Mouse (Mus musculus): ENCODE measurements around the gene Rpl28. TPM values are rescaled to one million over a fixed set of nuclear protein-coding genes. Genes with fewer than 3 reads are reported as not detected.
A peak's percentile ranks its signal among the peaks of the same experiment; 100 is the strongest.
"Not testable (repeated sequence)": the region's sequence is repeated elsewhere in the genome, so short reads cannot be mapped to it uniquely, and the experiment has no call there.

The Rpl28 gene
- polyA plus RNA-seq, 1 experiment from 2014 or later = 284 TPM

DNA sequence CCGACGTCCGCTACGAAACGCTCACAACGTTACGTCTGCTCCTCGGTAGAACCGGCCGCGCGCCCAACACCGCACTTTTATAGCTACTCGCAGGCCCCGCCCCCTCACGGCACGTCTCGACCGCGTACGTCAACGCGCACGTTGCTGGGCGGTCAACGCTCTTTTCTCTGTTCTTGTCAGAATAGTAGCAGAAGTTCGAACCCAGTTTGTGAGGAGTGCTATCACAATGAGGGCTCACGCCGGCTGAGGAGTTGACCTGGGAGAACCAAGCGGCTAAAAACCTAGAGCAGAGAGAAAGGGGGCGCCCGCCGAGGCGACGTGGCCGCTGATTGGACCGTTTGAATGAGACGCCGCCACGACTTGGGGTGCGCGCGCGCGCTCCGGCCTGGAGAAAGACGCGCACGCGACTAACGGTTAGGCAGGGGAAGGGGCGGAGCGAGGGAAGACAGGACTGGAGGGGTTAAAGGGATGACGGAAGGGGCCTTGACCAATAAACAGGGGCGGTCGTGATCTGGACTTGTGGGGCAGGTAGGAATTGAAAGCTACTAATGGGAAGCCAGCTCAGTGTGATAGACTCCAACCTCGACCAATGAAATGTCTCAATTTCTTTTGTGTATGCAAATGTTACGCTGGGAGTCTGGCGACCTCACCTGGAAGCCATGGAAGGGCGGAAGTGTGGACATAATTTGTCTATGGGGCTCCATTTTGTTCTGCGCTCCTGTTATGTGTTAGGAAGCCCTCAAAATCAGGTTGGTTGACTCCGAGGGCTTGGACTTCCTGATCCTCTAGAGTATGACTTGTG lies 19.8 kb downstream of the Rpl28 start, which contains the start of gene Ube2s:
Gene Ube2s (minus strand): TSS at position 288 of the 802 bp plus-strand sequence.
- Histone ChIP-seq H3K9ac (peak within 1 kb of the TSS; percentile 100), H3K4me1 (replicated peaks) (peaks cover 29% of the 10 kb centered on the region), H3K36me3 (peaks cover 32% of the 10 kb centered on the region), H3K4me2 (peak within 1 kb of the TSS; percentile 77), H3K27me3 (replicated peaks) (no peaks in the 10 kb centered on the region), H3K9me3 (replicated peaks) (no peaks in the 10 kb centered on the region), H3K27ac (ENCODE audit: poor library complexity, severe bottlenecking) (peak within 1 kb of the TSS; percentile 87), H3K4me3 (peak within 1 kb of the TSS; percentile 100)
- under 1% methylated on average over 62 of the region's 62 CpGs for WGBS
- ATAC-seq (ENCODE audit: insufficient number of reproducible peaks, low FRiP score) = peak; percentile 99

DNA sequence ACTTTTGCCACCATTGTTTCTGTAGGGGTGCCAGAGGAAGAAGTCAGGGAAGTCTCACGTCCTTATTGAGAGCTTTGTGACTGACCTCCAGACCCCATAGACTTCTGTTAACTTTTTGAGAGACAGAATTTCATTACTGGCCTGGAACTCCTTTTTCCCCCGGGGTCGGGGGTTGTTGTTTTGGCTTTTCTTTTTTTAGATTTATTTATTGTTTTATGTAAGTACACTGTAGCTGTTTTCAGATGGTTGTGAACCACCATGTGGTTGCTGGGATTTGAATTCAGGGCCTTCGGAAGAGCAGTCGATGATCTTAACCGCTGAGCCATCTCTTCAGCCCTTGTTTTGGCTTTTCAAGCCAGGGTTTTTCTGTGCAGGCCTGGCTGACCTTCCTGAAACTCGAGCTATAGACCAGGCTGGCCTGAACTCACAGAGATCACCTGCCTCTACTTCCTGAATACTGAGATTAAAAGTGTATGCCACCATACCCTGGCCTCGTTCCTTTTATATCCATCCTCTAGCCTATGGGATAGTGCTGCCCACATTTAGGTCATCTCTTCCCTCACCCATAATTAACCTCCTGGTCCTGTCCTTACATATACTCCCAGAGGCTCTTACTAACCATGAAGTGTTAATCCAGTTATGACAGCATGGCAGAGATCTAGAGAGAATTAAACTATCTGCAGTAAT lies 20.6 kb downstream of the Rpl28 start:
- no peaks in the 10 kb centered on the region for H3K27me3 ChIP-seq (replicated peaks)
- H3K27ac ChIP-seq (ENCODE audit: poor library complexity, severe bottlenecking) = peak overlapping the region; percentile 78
- H3K9ac ChIP-seq = no peak overlapping the region
- H3K4me2 ChIP-seq = peak overlapping the region; percentile 69
- H3K9me3 ChIP-seq (replicated peaks) = no peaks in the 10 kb centered on the region
- WGBS = 25% methylated on average over 8 of the region's 8 CpGs
- H3K36me3 ChIP-seq = peaks cover 28% of the 10 kb centered on the region
- no peak for ATAC-seq (ENCODE audit: insufficient number of reproducible peaks, low FRiP score)
- H3K4me1 ChIP-seq (replicated peaks) = peaks cover 29% of the 10 kb centered on the region
- peak overlapping the region; percentile 100 for H3K4me3 ChIP-seq

DNA sequence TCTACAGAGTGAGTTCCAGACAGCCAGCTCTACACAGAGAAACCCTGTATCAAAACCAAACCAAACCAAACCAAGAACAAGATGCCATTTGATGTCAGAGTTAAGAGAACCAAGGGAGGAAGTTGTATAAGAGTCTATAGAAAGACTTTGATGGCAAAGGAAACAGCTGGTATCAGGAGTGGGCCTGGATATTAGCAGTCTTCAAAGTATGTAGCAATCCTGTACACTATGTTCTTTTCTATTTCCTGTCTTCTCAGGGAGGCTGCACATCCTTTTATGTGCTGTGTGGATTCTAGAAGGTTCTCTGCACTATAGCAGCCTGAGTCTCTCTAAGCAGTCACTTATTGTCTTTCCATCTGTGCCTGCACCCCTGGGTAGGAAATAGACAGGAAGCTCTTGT lies 23.9 kb downstream of the Rpl28 start:
- no peaks in the 10 kb centered on the region for H3K36me3 ChIP-seq
- H3K27me3 ChIP-seq (replicated peaks) = no peaks in the 10 kb centered on the region
- no peak overlapping the region for H3K4me3 ChIP-seq
- H3K4me1 ChIP-seq (replicated peaks) = peaks cover 8% of the 10 kb centered on the region
- H3K4me2 ChIP-seq = no peak overlapping the region
- no peak overlapping the region for H3K9ac ChIP-seq
- no peak for ATAC-seq (ENCODE audit: insufficient number of reproducible peaks, low FRiP score)
- no peak overlapping the region for H3K27ac ChIP-seq (ENCODE audit: poor library complexity, severe bottlenecking)
- no peaks in the 10 kb centered on the region for H3K9me3 ChIP-seq (replicated peaks)

DNA sequence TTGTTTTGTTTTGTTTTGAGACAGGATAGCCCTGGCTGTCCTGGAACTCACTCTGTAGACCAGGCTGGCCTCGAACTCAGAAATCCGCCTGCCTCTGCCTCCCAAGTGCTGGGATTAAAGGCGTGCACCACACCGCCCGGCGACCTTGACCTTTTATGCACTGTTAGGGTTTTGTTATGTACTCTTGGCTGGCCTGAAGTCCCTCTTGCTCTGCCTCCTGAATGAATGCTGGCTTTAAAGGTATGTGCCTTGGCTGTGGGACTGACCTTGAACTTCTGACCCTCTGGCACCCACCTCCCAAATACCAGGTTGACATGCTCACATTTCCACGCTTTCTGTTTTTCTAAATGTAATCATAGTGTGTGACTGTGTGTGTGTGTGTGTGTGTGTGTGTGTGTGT lies 28.3 kb downstream of the Rpl28 start:
- not testable (repeated sequence) for ATAC-seq (ENCODE audit: insufficient number of reproducible peaks, low FRiP score); H3K9me3 ChIP-seq (replicated peaks); H3K4me2 ChIP-seq; H3K9ac ChIP-seq; H3K27ac ChIP-seq (ENCODE audit: poor library complexity, severe bottlenecking); H3K27me3 ChIP-seq (replicated peaks); H3K4me3 ChIP-seq; H3K36me3 ChIP-seq
- WGBS = 84% methylated on average over 7 of the region's 7 CpGs
- H3K4me1 ChIP-seq (replicated peaks) = peaks cover 16% of the 10 kb centered on the region; the same call in 1 of the 2 replicates

- H3K27ac ChIP-seq (ENCODE audit: poor library complexity, severe bottlenecking) = no peak overlapping the region
- ATAC-seq (ENCODE audit: insufficient number of reproducible peaks, low FRiP score) = no peak
Measured at GRCm38 (mm10) chr7:4821690-4822089, 29.0 kb downstream of the Rpl28 start.

DNA sequence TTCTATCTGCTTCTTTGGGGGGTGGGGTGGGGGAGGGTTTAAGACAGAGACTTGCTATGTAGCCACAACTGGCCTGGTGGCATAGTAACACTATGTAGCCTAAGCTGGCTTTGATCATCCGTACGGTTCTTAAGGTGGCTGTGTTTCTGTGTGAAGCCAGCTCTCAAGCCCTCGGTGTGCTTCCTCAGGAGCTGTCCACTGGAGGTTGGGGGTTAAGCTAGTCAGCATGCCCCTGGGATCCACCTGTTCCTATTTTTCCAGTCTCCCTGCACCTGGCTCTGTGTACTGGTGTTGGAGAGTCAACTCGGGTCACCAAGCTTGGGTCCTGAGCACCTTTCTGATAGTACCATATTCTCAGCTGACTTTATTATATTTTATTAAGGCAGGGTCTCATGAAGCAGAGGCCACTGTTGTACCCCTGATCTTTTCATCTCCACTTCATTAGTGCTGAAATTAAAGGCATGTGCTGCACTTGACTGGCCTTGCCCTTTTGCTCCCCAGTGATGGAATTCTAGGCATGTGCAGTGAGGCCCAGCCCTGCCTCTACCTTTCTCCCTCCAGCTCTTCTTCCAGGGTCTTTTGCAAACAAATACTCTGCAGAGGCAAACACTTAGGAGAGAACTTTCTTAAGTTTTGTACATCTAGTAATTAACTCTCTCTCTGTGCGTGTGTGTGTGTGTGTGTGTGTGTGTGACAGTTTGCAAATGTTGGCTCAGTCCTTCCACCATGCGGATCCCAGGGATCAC lies 29.7 kb downstream of the Rpl28 start:
- Histone ChIP-seq H3K9ac (no peak overlapping the region), H3K4me3 (no peak overlapping the region), H3K27ac (ENCODE audit: poor library complexity, severe bottlenecking) (no peak overlapping the region), H3K4me1 (replicated peaks) (peaks cover 16% of the 10 kb centered on the region; the same call in 1 of the 2 replicates), H3K9me3 (replicated peaks) (no peaks in the 10 kb centered on the region), H3K27me3 (replicated peaks) (peaks cover 3% of the 10 kb centered on the region; the same call in 1 of the 2 replicates), H3K4me2 (no peak overlapping the region), H3K36me3 (no peaks in the 10 kb centered on the region)
- no peak for ATAC-seq (ENCODE audit: insufficient number of reproducible peaks, low FRiP score)
- WGBS = 62% methylated on average over 6 of the region's 6 CpGs

More at GRCm38 (mm10) chr7:4821690-4822089, 29.0 kb downstream of the Rpl28 start:
- Histone ChIP-seq H3K4me2 (no peak overlapping the region), H3K36me3 (no peaks in the 10 kb centered on the region), H3K4me3 (no peak overlapping the region), H3K9ac (no peak overlapping the region), H3K27me3 (replicated peaks) (peaks cover 3% of the 10 kb centered on the region; the same call in 1 of the 2 replicates), H3K9me3 (replicated peaks) (no peaks in the 10 kb centered on the region), H3K4me1 (replicated peaks) (peaks cover 16% of the 10 kb centered on the region; the same call in 1 of the 2 replicates)
- 79% methylated on average over 4 of the region's 4 CpGs for WGBS

GRCm38 (mm10) chr7:4825365-4825764 lies 32.7 kb downstream of the Rpl28 start:
- no peak for ATAC-seq (ENCODE audit: insufficient number of reproducible peaks, low FRiP score)
- Histone ChIP-seq H3K9ac (no peak overlapping the region), H3K27ac (ENCODE audit: poor library complexity, severe bottlenecking) (no peak overlapping the region), H3K4me1 (replicated peaks) (peaks cover 16% of the 10 kb centered on the region; the same call in 1 of the 2 replicates), H3K4me2 (no peak overlapping the region), H3K36me3 (no peaks in the 10 kb centered on the region), H3K9me3 (replicated peaks) (no peaks in the 10 kb centered on the region), H3K27me3 (replicated peaks) (peaks cover 17% of the 10 kb centered on the region), H3K4me3 (no peak overlapping the region)
- WGBS = 46% methylated on average over 4 of the region's 4 CpGs

GRCm38 (mm10) chr7:4830476-4830875 lies 37.8 kb downstream of the Rpl28 start:
- 3% methylated on average over 12 of the region's 12 CpGs for WGBS
- H3K27me3 ChIP-seq (replicated peaks) = peaks cover 61% of the 10 kb centered on the region
- H3K9me3 ChIP-seq (replicated peaks) = no peaks in the 10 kb centered on the region
- no peak overlapping the region for H3K4me3 ChIP-seq
- no peak overlapping the region for H3K9ac ChIP-seq
- H3K4me1 ChIP-seq (replicated peaks) = no peaks in the 10 kb centered on the region
- no peak overlapping the region for H3K27ac ChIP-seq (ENCODE audit: poor library complexity, severe bottlenecking)
- ATAC-seq (ENCODE audit: insufficient number of reproducible peaks, low FRiP score) = no peak
- H3K36me3 ChIP-seq = no peaks in the 10 kb centered on the region
- no peak overlapping the region for H3K4me2 ChIP-seq

DNA sequence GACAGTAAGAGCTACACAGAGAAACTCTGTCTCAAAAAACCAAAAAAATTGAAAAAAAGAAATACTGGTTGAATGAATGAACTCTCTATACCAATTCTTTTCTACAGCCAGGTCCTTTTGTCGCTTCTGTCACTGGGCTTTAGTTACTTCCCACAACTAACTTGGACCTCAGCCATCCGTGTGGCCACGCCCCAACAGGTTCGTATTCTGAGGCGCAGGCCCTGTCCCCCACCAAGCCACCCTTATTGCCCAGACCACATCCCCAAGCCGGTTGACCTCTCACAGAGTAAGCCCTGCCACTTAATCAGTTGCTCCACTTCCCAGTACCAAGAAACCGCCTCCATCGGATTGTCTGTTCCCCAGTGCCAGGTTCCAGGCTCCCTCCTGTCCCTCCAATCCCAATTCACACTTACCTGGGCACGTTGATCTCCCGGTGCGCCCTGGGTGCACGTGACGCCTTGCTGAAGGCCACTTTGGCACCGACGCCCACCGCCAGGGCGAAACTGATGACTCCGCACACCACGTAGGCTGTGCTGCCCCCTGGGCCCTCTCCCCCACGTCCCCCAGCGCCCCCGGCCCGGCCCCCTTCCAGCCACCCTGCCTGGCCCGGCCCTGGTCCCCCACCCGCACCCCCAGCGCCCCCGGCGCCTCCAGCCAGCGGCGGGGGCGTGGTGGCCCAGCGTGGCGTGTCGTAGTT lies 43.1 kb downstream of the Rpl28 start:
- no peaks in the 10 kb centered on the region for H3K36me3 ChIP-seq
- no peak overlapping the region for H3K27ac ChIP-seq (ENCODE audit: poor library complexity, severe bottlenecking)
- peaks cover 15% of the 10 kb centered on the region for H3K4me1 ChIP-seq (replicated peaks)
- H3K4me2 ChIP-seq = peak overlapping the region; percentile 89
- H3K4me3 ChIP-seq = peak overlapping the region; percentile 53
- peak; percentile 36; the same call in 1 of the 2 replicates for ATAC-seq (ENCODE audit: insufficient number of reproducible peaks, low FRiP score)
- H3K27me3 ChIP-seq (replicated peaks) = peaks cover 91% of the 10 kb centered on the region
- WGBS = 6% methylated on average over 34 of the region's 34 CpGs
- peaks cover 5% of the 10 kb centered on the region; the same call in 1 of the 2 replicates for H3K9me3 ChIP-seq (replicated peaks)
- peak overlapping the region; percentile 62 for H3K9ac ChIP-seq

GRCm38 (mm10) chr7:4836351-4836792 lies 43.7 kb downstream of the Rpl28 start:
- peaks cover 5% of the 10 kb centered on the region; the same call in 1 of the 2 replicates for H3K9me3 ChIP-seq (replicated peaks)
- H3K27ac ChIP-seq (ENCODE audit: poor library complexity, severe bottlenecking) = no peak overlapping the region
- peak overlapping the region; percentile 62 for H3K9ac ChIP-seq
- no peaks in the 10 kb centered on the region for H3K36me3 ChIP-seq
- peak; percentile 49 for ATAC-seq (ENCODE audit: insufficient number of reproducible peaks, low FRiP score)
- H3K27me3 ChIP-seq (replicated peaks) = peaks cover 91% of the 10 kb centered on the region
- 2% methylated on average over 51 of the region's 51 CpGs for WGBS
- peak overlapping the region; percentile 89 for H3K4me2 ChIP-seq
- H3K4me1 ChIP-seq (replicated peaks) = peaks cover 15% of the 10 kb centered on the region
- peak overlapping the region; percentile 53 for H3K4me3 ChIP-seq
